Mouse (Mus musculus) cortical plate, adult 2 months (tissue): ENCODE results near the gene Nfkb1. TPM values are rescaled to one million over a fixed set of nuclear protein-coding genes. Genes with fewer than 3 reads are reported as not detected.

Source experiments
- H3K27ac ChIP-seq: fragments of 200-500 bp; 2 replicates; pipeline ENCODE4 v1.5.1; 2012; ENCODE audit warnings: low read length, control low read depth, inconsistent platforms; ENCODE audit not compliant: insufficient read depth
- H3K4me1 ChIP-seq: fragments of 200-500 bp; 2 replicates; pipeline ENCODE4 v1.6.1; 2011; ENCODE audit warnings: low read length; ENCODE audit not compliant: control insufficient read depth, insufficient read depth
- H3K4me3 ChIP-seq: fragments of 200-500 bp; 2 replicates; pipeline ENCODE4 v1.5.1; 2011; ENCODE audit warnings: mild to moderate bottlenecking, low read length, control low read depth; ENCODE audit not compliant: insufficient read depth
- CTCF ChIP-seq: fragments of 200-500 bp; IDR thresholded peaks from 2 replicates; pipeline ENCODE4 v1.5.1; 2011; ENCODE audit warnings: mild to moderate bottlenecking, control low read depth, low read length; ENCODE audit not compliant: insufficient read depth; ENCODE audit errors: extremely low read depth
- POLR2A ChIP-seq: fragments of 200-500 bp; IDR thresholded peaks from 2 replicates; pipeline ENCODE4 v1.6.1; 2011; ENCODE audit warnings: mild to moderate bottlenecking, low read length, control low read depth; ENCODE audit not compliant: insufficient read depth; ENCODE audit errors: extremely low read depth
- polyA plus RNA-seq: library from polyadenylated mRNA; depleted of rRNA; stranded (reverse); fragments of >200 nt; gene quantifications from 2 replicates; pipeline ENCODE4 v1.2.3, GENCODE M21; 2012

Nfkb1 gene
- polyA plus RNA-seq, 1 experiment: 22.3 TPM

GRCm38 (mm10) chr3:135649809-135650208 is 41.5 kb downstream of the Nfkb1 start:
- TF ChIP-seq POLR2A (no peak), CTCF (no peak)
- H3K4me3 ChIP-seq: no peak overlapping the region
- H3K4me1 ChIP-seq: no peaks in the 10 kb centered on the region
- H3K27ac ChIP-seq: no peak overlapping the region

DNA sequence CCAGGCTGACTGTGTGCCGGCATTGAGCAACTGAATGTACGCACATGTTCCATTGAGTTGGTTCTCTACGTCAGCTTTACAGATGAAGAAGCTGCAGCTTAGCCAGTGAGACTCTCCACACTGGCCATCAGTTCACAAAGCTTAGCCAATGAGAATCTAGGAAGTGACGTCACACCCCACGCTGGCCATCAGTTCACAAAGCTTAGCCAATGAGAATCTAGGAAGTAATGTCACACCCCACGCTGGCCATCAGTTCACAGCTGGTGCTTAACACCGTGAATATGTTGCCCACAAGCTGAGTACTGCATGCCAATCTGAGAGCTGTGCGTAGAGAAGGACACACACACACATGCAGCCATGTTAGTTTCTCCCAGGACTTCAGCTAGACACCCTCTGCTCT is 42.8 kb downstream of the Nfkb1 start:
- Histone ChIP-seq H3K4me3 (no peak overlapping the region), H3K4me1 (no peaks in the 10 kb centered on the region), H3K27ac (no peak overlapping the region)
- TF ChIP-seq POLR2A (no peak), CTCF (no peak)

DNA sequence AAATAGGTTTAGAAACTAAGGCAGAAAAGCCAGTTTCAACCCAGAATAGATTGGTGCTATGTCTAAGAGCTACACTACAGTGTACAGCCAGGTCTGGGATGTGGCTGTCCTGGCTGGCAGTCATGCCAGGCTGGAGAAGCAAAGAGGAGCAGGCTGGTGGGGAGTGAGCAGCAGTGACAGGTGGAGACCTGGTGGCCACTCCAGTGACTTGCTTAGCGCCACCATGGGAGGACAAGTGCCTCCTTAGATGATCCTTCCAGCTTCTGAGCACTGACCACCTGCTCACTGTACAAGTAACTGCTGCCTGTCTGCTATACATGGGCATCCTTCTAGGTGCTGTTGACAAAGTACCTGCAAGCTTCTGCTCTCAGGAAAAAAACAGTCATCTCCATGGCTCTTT is 44.7 kb downstream of the Nfkb1 start:
- H3K4me1 ChIP-seq: no peaks in the 10 kb centered on the region
- H3K27ac ChIP-seq: no peak overlapping the region
- no peak for TF ChIP-seq POLR2A
- TF ChIP-seq CTCF: no peak
- H3K4me3 ChIP-seq: no peak overlapping the region

DNA sequence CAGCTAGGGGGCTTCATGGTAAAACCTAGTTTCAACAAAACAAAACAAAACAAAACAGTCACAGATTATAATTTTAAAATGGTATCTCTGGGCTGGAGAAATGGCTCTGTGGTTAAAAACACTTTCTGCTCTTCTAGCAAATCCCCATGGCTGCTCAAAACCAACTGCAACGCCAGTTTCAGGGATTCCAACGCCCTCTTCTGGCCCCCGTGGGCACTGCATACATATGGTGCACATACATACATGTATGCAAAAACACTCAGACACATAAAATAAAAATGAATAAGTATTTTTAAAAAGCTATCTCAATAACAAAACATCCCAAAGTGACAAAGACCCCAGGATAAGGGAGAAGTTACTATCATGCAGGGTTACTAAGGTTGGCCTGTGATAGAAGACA is 46.4 kb downstream of the Nfkb1 start:
- no peak for TF ChIP-seq CTCF
- no peak for TF ChIP-seq POLR2A
- H3K27ac ChIP-seq: no peak overlapping the region
- no peaks in the 10 kb centered on the region for H3K4me1 ChIP-seq
- no peak overlapping the region for H3K4me3 ChIP-seq

DNA sequence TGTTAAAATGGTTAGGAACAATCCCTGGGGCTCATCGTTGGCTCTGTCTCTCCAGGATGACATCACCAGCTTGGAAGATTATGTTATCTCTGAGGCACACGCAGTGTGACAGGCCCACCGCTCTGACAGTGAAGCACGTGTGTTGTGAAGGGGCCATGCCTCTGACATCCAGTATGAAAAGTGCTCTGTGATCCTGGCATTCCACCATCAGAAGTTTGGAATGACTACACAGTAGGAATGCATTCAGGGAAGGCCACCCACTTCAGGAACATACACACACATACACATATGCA is 49.8 kb downstream of the Nfkb1 start:
- no peak overlapping the region for H3K4me3 ChIP-seq
- TF ChIP-seq CTCF: no peak
- TF ChIP-seq POLR2A: no peak
- no peak overlapping the region for H3K27ac ChIP-seq
- no peaks in the 10 kb centered on the region for H3K4me1 ChIP-seq

GRCm38 (mm10) chr3:135640856-135641622 is 50.3 kb downstream of the Nfkb1 start:
- H3K4me3 ChIP-seq: no peak overlapping the region
- H3K4me1 ChIP-seq: no peaks in the 10 kb centered on the region
- H3K27ac ChIP-seq: no peak overlapping the region
- TF ChIP-seq CTCF (no peak), POLR2A (no peak)

GRCm38 (mm10) chr3:135640203-135640602 is 51.1 kb downstream of the Nfkb1 start:
- TF ChIP-seq POLR2A: no peak
- no peak for TF ChIP-seq CTCF
- Histone ChIP-seq H3K4me1 (no peaks in the 10 kb centered on the region), H3K4me3 (no peak overlapping the region), H3K27ac (no peak overlapping the region)

DNA sequence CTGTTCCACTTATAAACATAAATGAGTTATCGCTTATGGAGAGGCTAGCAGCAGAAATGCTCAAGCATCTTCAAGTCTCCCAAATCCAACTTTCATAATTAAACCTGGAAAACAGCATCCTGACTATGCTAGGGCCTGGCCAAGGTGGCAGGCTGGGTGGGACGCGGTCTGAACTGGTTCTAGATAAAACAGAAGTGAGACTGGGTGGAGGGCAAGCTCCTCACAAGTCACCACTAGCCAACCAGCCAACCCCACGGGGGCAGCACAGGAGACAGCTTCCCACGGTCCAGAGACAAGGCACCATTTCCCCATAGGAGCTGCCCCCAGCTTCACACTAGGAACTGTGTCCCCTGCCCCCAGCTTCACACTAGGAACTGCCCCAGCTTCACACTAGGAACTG is 53.8 kb downstream of the Nfkb1 start:
- TF ChIP-seq POLR2A: no peak
- no peak for TF ChIP-seq CTCF
- Histone ChIP-seq H3K4me3 (no peak overlapping the region), H3K27ac (no peak overlapping the region), H3K4me1 (no peaks in the 10 kb centered on the region)

- Histone ChIP-seq H3K27ac (no peak overlapping the region), H3K4me1 (no peaks in the 10 kb centered on the region), H3K4me3 (no peak overlapping the region)
- TF ChIP-seq CTCF: no peak
Measured at GRCm38 (mm10) chr3:135636454-135636853, 54.9 kb downstream of the Nfkb1 start.

GRCm38 (mm10) chr3:135635646-135636434 is 55.5 kb downstream of the Nfkb1 start:
- Histone ChIP-seq H3K4me1 (no peaks in the 10 kb centered on the region), H3K4me3 (no peak overlapping the region), H3K27ac (no peak overlapping the region)
- TF ChIP-seq POLR2A: no peak
- no peak for TF ChIP-seq CTCF

DNA sequence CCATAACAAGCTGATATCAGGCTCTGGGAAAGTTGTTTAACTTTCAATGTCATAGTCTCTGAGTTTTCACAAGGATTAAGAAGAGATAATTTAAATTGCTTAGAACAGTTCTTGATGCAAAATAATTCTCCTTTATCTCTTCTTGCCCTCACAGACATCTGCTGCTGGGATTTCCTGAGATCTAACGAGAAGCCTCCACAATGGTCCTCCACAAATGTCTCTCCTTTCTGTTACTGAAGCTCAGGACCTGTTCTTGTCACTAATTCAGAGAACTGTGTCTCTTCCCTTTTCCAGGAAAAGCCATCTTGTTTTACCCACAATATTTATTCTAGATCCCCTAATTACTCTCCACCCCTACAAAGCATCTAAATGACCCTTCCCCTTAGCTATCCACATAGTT is 56.3 kb downstream of the Nfkb1 start:
- TF ChIP-seq POLR2A: no peak
- no peak for TF ChIP-seq CTCF
- no peaks in the 10 kb centered on the region for H3K4me1 ChIP-seq
- H3K4me3 ChIP-seq: no peak overlapping the region
- no peak overlapping the region for H3K27ac ChIP-seq
